Mouse (Mus musculus): ENCODE results near the gene Catsper3. TPM values are rescaled to one million over a fixed set of nuclear protein-coding genes. Genes with fewer than 3 reads are reported as not detected.

The Catsper3 gene
- total RNA-seq, 2 experiments from 2014 or later = 0.37 TPM; not detected in 1

- DNase-seq (ENCODE audit: low spot score in 2 of 2) = no peak
Measured at GRCm38 (mm10) chr13:55852205-55852604, 67.8 kb downstream of the Catsper3 start.

DNA sequence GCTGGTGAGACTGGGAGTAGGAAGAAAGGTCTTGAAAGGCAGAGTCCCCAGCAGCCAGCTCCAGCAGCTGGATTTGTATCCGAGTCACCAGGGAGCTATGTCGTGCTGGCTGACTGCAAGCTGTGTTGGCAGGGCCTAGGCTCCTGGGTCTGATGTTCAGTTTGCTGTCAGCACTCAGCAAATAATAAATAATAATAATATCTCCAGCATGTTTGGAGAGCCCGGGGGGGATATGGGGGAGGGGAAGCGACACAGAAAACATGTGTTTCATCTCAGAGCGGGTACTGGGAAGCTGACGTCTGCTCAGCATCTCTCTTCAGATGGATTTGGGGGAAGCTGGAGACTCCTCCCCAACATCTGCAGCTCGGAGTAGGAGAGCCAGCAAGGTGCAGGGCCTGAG is 71.4 kb downstream of the Catsper3 start:
- no peak for DNase-seq (ENCODE audit: low spot score in 2 of 2)

DNA sequence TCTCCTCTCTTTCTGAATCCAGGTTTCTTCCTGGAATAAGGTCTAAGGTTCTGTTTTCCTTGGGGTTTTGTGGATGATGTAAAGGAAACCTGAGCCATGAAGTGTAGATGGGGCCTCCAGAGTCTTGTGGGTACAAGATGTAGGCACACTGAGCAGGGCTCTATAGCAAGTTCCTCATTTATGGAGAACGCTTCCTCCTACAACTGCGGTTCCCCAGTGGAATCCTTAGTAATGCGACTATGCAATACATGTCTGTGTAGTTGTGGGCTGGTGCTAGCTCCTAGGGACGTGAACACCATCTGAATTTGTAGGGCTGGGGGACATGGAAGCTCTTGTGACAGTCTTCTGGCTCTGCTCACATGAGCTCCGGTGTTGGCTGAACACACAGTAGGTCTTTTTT is 74.1 kb downstream of the Catsper3 start:
- DNase-seq (ENCODE audit: low spot score in 2 of 2) = no peak

Other genes starting within 250 kb of the Catsper3 start
- 10 to 100 TPM; 36.9 to 46.6 TPM for gene Ddx41, start 247.9 kb upstream of the Catsper3 start, total RNA-seq (2021)
- gene Fam193b, start 213.4 kb upstream of the Catsper3 start, total RNA-seq (2021) = 10 to 100 TPM; 61.9 to 82.4 TPM
- 100 to 1,000 TPM; 127 to 128 TPM for gene Tmed9, start 210.8 kb upstream of the Catsper3 start, total RNA-seq (2021)
- gene B4galt7, start 184.7 kb upstream of the Catsper3 start, total RNA-seq (2021) = 10 to 100 TPM; 23.1 to 23.8 TPM
- gene Caml, start 161.6 kb upstream of the Catsper3 start, total RNA-seq (2021) = 10 to 100 TPM; 51.5 to 59.9 TPM
- gene Ddx46, start 149.5 kb upstream of the Catsper3 start, total RNA-seq (2021) = 10 to 100 TPM; 49.4 to 55.2 TPM
- 10 to 100 TPM; 82.3 to 83.3 TPM for gene B230219D22Rik, start 91.4 kb upstream of the Catsper3 start, total RNA-seq (2021)
- 10 to 100 TPM; 58.3 to 61.4 TPM for gene Txndc15, start 69.9 kb upstream of the Catsper3 start, total RNA-seq (2021)
- gene Pcbd2, start 57.2 kb upstream of the Catsper3 start, total RNA-seq (2021) = 10 to 100 TPM; 28.3 to 36.1 TPM
- not detected for gene Pitx1, start 51.6 kb downstream of the Catsper3 start, total RNA-seq (2021)